Mouse (Mus musculus): ENCODE data around the gene Abhd10. TPM values are rescaled to one million over a fixed set of nuclear protein-coding genes. Genes with fewer than 3 reads are reported as not detected.
A peak's percentile ranks its signal among the peaks of the same experiment; 100 is the strongest.

Abhd10 gene
- total and polyA plus RNA-seq, 3 experiments, result 13.8 to 20.1 (median 18.2) TPM

- no peak overlapping the region for H3K4me3 ChIP-seq (replicated peaks in 1 of 3; ENCODE audit: low read depth in 2 of 3, low read length in 2 of 3, poor library complexity in 1 of 3)
- H3K27ac ChIP-seq (ENCODE audit: insufficient read depth, low read depth), result no peak overlapping the region
- TF ChIP-seq CTCF (conservative IDR thresholded peaks at IDR 0.05 in 1 of 2, IDR thresholded peaks at IDR 0.05 in 1 of 2; ENCODE audit: low read depth in 2 of 2, low read length in 2 of 2) (no peak), MYC (IDR thresholded peaks at IDR 0.05; ENCODE audit: low read depth, low read length) (no peak), JUN (IDR thresholded peaks at IDR 0.05; ENCODE audit: insufficient read depth, low read depth, low read length) (no peak), HCFC1 (IDR thresholded peaks at IDR 0.05; ENCODE audit: low read depth, low read length) (no peak), CHD1 (IDR thresholded peaks at IDR 0.05; ENCODE audit: low read depth, low read length) (no peak), NELFE (IDR thresholded peaks at IDR 0.05; ENCODE audit: low read depth, low read length) (no peak), BHLHE40 (IDR thresholded peaks at IDR 0.05; ENCODE audit: low read depth, low read length) (no peak), ELF1 (IDR thresholded peaks at IDR 0.05; ENCODE audit: low read depth, low read length) (no peak), UBTF (IDR thresholded peaks at IDR 0.05; ENCODE audit: low read depth, low read length) (no peak), POLR2A (IDR thresholded peaks at IDR 0.05; ENCODE audit: low read depth, low read length) (no peak), KAT2A (IDR thresholded peaks at IDR 0.05; ENCODE audit: insufficient replicate concordance, low read length) (no peak)
- no peak for DNase-seq (ENCODE audit: extremely low read depth)
- H3K9ac ChIP-seq (ENCODE audit: insufficient read depth, low read depth), result no peak overlapping the region
- H3K79me2 ChIP-seq (replicated peaks; ENCODE audit: control insufficient read depth, extremely low read depth, insufficient read depth, poor library complexity, severe bottlenecking), result no peaks in the 10 kb centered on the region
- no peaks in the 10 kb centered on the region for H3K9me3 ChIP-seq (replicated peaks; ENCODE audit: low read length)
- H3K27me3 ChIP-seq (replicated peaks), result no peaks in the 10 kb centered on the region
- in situ Hi-C loops (cut with MboI; ENCODE audit: low pct_ligation_motif_present, low pct_unique_long_range_greater_than_20kb, low sequenced_read_pairs) (no loop called here), dilution Hi-C loops (cut with MboI; ENCODE audit: extremely low pct_ligation_motif_present, extremely low pct_unique_long_range_greater_than_20kb, low sequenced_read_pairs) (no loop called here)
- H3K4me1 ChIP-seq (ENCODE audit: control insufficient read depth in 1 of 2, insufficient read depth in 2 of 2), result peaks cover 0 to 6% of the 10 kb centered on the region in 2 experiments; a peak in 1 of 4 replicates
- H3K36me3 ChIP-seq (replicated peaks in 1 of 2; ENCODE audit: control insufficient read depth in 1 of 2, insufficient read depth in 1 of 2, low read length in 1 of 2), result no peaks in the 10 kb centered on the region
- H3K4me2 ChIP-seq (ENCODE audit: insufficient read depth, low read depth, poor library complexity, severe bottlenecking), result no peak overlapping the region
Measured at GRCm38 (mm10) chr16:45787650-45788049, 44.9 kb upstream of the Abhd10 start.

DNA sequence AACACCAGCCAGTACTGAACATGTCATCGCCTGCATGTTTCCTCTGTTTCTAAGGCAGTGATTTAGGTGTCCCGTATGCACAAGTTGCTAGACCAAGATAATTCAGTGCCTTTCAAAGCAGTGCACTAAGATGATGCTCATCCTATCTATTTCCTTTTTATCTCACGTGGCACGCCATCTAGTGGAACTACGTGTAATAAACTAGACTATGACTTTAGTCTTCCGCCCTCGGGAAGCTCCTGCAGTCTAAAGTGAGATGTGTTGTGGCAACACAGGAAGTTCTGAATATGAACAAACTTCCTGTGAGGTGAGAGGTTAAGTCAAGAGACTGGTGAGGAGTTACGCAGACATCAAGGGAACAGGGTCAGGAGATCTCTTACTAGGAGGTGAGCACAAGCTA is 43.9 kb upstream of the Abhd10 start:
- Histone ChIP-seq H3K36me3 (replicated peaks in 1 of 2; ENCODE audit: control insufficient read depth in 1 of 2, insufficient read depth in 1 of 2, low read length in 1 of 2) (no peaks in the 10 kb centered on the region), H3K4me1 (ENCODE audit: control insufficient read depth in 1 of 2, insufficient read depth in 2 of 2) (peaks cover 0 to 6% of the 10 kb centered on the region in 2 experiments; a peak in 1 of 4 replicates), H3K4me2 (ENCODE audit: insufficient read depth, low read depth, poor library complexity, severe bottlenecking) (no peak overlapping the region), H3K4me3 (replicated peaks in 1 of 3; ENCODE audit: low read depth in 2 of 3, low read length in 2 of 3, poor library complexity in 1 of 3) (no peak overlapping the region), H3K27ac (ENCODE audit: insufficient read depth, low read depth) (no peak overlapping the region), H3K79me2 (replicated peaks; ENCODE audit: control insufficient read depth, extremely low read depth, insufficient read depth, poor library complexity, severe bottlenecking) (no peaks in the 10 kb centered on the region), H3K9me3 (replicated peaks; ENCODE audit: low read length) (no peaks in the 10 kb centered on the region), H3K27me3 (replicated peaks) (no peaks in the 10 kb centered on the region), H3K9ac (ENCODE audit: insufficient read depth, low read depth) (no peak overlapping the region)
- dilution Hi-C loops (cut with MboI; ENCODE audit: extremely low pct_ligation_motif_present, extremely low pct_unique_long_range_greater_than_20kb, low sequenced_read_pairs) (no loop called here), in situ Hi-C loops (cut with MboI; ENCODE audit: low pct_ligation_motif_present, low pct_unique_long_range_greater_than_20kb, low sequenced_read_pairs) (no loop called here)
- DNase-seq (ENCODE audit: extremely low read depth), result peak; percentile 63
- peak; percentile 81 for TF ChIP-seq SMC3 (IDR thresholded peaks at IDR 0.05; ENCODE audit: low read depth, low read length)
- TF ChIP-seq RCOR1 (conservative IDR thresholded peaks at IDR 0.05; ENCODE audit: low read depth, low read length), result no peak
- peak; percentile 71 to 81 for TF ChIP-seq CTCF (conservative IDR thresholded peaks at IDR 0.05 in 1 of 2, IDR thresholded peaks at IDR 0.05 in 1 of 2; ENCODE audit: low read depth in 2 of 2, low read length in 2 of 2)
- TF ChIP-seq SIN3A (IDR thresholded peaks at IDR 0.05; ENCODE audit: low read length), result no peak
- TF ChIP-seq TCF12 (IDR thresholded peaks at IDR 0.05; ENCODE audit: low read depth, low read length), result no peak
- no peak for TF ChIP-seq POLR2A (IDR thresholded peaks at IDR 0.05; ENCODE audit: low read depth, low read length)
- TF ChIP-seq NELFE (IDR thresholded peaks at IDR 0.05; ENCODE audit: low read depth, low read length), result 0 out of 2 replicates have a peak, but pooled peaks have one; percentile 10
- TF ChIP-seq CHD1 (IDR thresholded peaks at IDR 0.05; ENCODE audit: low read depth, low read length), result no peak
- TF ChIP-seq NRF1 (IDR thresholded peaks at IDR 0.05; ENCODE audit: low read depth, low read length), result 0 out of 2 replicates have a peak, but pooled peaks have one; percentile 18
- no peak for TF ChIP-seq MAZ (IDR thresholded peaks at IDR 0.05; ENCODE audit: low read depth, low read length)
- TF ChIP-seq BHLHE40 (IDR thresholded peaks at IDR 0.05; ENCODE audit: low read depth, low read length), result 0 out of 2 replicates have a peak, but pooled peaks have one; percentile 13
- no peak for TF ChIP-seq JUND (conservative IDR thresholded peaks at IDR 0.05; ENCODE audit: low read depth, low read length)
- TF ChIP-seq JUN (IDR thresholded peaks at IDR 0.05; ENCODE audit: insufficient read depth, low read depth, low read length), result no peak
- peak; percentile 49; the same call in 1 of the 2 replicates for TF ChIP-seq ELF1 (IDR thresholded peaks at IDR 0.05; ENCODE audit: low read depth, low read length)
- TF ChIP-seq GABPA (IDR thresholded peaks at IDR 0.05; ENCODE audit: insufficient replicate concordance, low read depth, low read length), result no peak
- TF ChIP-seq ZNF384 (IDR thresholded peaks at IDR 0.05; ENCODE audit: low read depth, low read length), result no peak
- TF ChIP-seq USF2 (conservative IDR thresholded peaks at IDR 0.05; ENCODE audit: low read depth, low read length), result no peak
- no peak for TF ChIP-seq EP300 (IDR thresholded peaks at IDR 0.05; ENCODE audit: low read length)
- TF ChIP-seq PAX5 (IDR thresholded peaks at IDR 0.05; ENCODE audit: low read length), result no peak
- no peak for TF ChIP-seq MXI1 (IDR thresholded peaks at IDR 0.05; ENCODE audit: low read depth, low read length)
- no peak for TF ChIP-seq MAX (IDR thresholded peaks at IDR 0.05; ENCODE audit: low read length)
- TF ChIP-seq MEF2A (IDR thresholded peaks at IDR 0.05; ENCODE audit: borderline replicate concordance, low read depth, low read length), result no peak
- no peak for TF ChIP-seq ZC3H11A (IDR thresholded peaks at IDR 0.05; ENCODE audit: low read depth, low read length)
- TF ChIP-seq MYC (IDR thresholded peaks at IDR 0.05; ENCODE audit: low read depth, low read length), result no peak
- TF ChIP-seq ETS1 (conservative IDR thresholded peaks at IDR 0.05; ENCODE audit: low read depth, low read length), result no peak
- peak; percentile 49 for TF ChIP-seq RAD21 (IDR thresholded peaks at IDR 0.05; ENCODE audit: low read depth, low read length)
- no peak for TF ChIP-seq TBP (conservative IDR thresholded peaks at IDR 0.05; ENCODE audit: low read depth, low read length)
- no peak for TF ChIP-seq ZKSCAN1 (IDR thresholded peaks at IDR 0.05; ENCODE audit: borderline replicate concordance, low read depth, low read length)
- TF ChIP-seq MAFK (IDR thresholded peaks at IDR 0.05; ENCODE audit: insufficient replicate concordance, low read length), result no peak
